Comparison of ENCODE assay signal across 8 mouse cellular contexts in the genomic region with DNA sequence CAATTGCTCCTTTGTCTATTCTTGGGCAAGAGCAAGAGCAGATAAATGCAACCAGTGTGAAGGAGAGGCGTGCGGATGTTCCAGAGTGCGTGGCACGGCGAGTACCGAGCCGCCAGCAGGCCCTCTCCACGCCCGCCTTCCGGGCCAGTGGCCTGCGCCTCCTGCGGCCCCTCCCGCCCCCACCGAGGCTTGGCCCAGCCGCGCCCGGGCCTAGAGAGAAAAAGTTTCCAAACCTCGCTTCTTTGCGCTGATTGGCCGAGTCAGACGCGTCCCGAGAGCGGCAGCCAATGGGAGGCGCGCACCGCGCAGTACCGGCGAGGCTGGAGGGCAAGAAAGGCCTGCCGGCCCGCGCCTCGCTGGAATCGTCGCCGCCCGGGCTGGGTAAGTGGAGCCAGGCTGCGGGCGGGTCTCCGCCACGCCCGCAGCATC. TPM values are rescaled to one million over a fixed set of nuclear protein-coding genes. Genes with fewer than 3 reads are reported as not detected.
DNase-seq lines count a peak whose midpoint lies in the region; ATAC-seq lines count a peak whose summit lies in the region.

TSS of gene Nde1 (plus strand) at position 288 of the 429 bp plus-strand sequence.
TSS of gene Marf1 (minus strand) at position 364 of the 429 bp plus-strand sequence.

- peak; percentile 92 for ATAC-seq in embryonic facial prominence, embryonic 13.5 days (ENCODE audit: insufficient number of reproducible peaks, insufficient read depth, low FRiP score, low TSS enrichment, low read depth)
- ATAC-seq in limb, embryonic 11.5 days (ENCODE audit: insufficient number of reproducible peaks, low FRiP score, low TSS enrichment, low read depth), result peak; percentile 92
- peak; percentile 82 for ATAC-seq in midbrain, embryonic 13.5 days

- no peaks in the 10 kb centered on the region for H3K27me3 ChIP-seq in embryonic facial prominence, embryonic 13.5 days
- H3K27me3 ChIP-seq in limb, embryonic 11.5 days (ENCODE audit: control insufficient read depth, insufficient read depth, low read length), result no peaks in the 10 kb centered on the region
- H3K27me3 ChIP-seq in midbrain, embryonic 13.5 days, result no peaks in the 10 kb centered on the region

- WGBS in embryonic facial prominence, embryonic 13.5 days, result under 1% methylated on average over 43 of the region's 43 CpGs
- WGBS in limb, embryonic 11.5 days, result under 1% methylated on average over 42 of the region's 43 CpGs
- under 1% methylated on average over 43 of the region's 43 CpGs for WGBS in midbrain, embryonic 13.5 days

- H3K4me2 ChIP-seq in embryonic facial prominence, embryonic 13.5 days, result peak within 1 kb of the TSS; percentile 72
- peak within 1 kb of the TSS; percentile 72 for H3K4me2 ChIP-seq in limb, embryonic 11.5 days (ENCODE audit: low read depth, severe bottlenecking)
- peak within 1 kb of the TSS; percentile 83 for H3K4me2 ChIP-seq in midbrain, embryonic 13.5 days (replicated peaks)

- peaks cover 28% of the 10 kb centered on the region for H3K4me1 ChIP-seq in embryonic facial prominence, embryonic 13.5 days
- peaks cover 12% of the 10 kb centered on the region for H3K4me1 ChIP-seq in limb, embryonic 11.5 days (ENCODE audit: control insufficient read depth, insufficient read depth, low read length)
- H3K4me1 ChIP-seq in midbrain, embryonic 13.5 days (replicated peaks), result peaks cover 33% of the 10 kb centered on the region

- H3K9ac ChIP-seq in embryonic facial prominence, embryonic 13.5 days, result peak within 1 kb of the TSS; percentile 89
- peak within 1 kb of the TSS; percentile 93 for H3K9ac ChIP-seq in limb, embryonic 11.5 days (ENCODE audit: low read length)
- peak within 1 kb of the TSS; percentile 85 for H3K9ac ChIP-seq in midbrain, embryonic 13.5 days (replicated peaks)

- peak within 1 kb of the TSS; percentile 75 for H3K4me3 ChIP-seq in embryonic facial prominence, embryonic 13.5 days
- peak within 1 kb of the TSS; percentile 79 for H3K4me3 ChIP-seq in limb, embryonic 11.5 days (ENCODE audit: low read depth, low read length)
- peak within 1 kb of the TSS; percentile 67 for H3K4me3 ChIP-seq in midbrain, embryonic 13.5 days (replicated peaks)

- peak; percentile 90 for DNase-seq in 416B (ENCODE audit: low read depth)
- DNase-seq in adrenal gland, postnatal 4 days (ENCODE audit: low spot score in 2 of 2), result peak; percentile 85 to 87
- peak; percentile 94 to 97 for DNase-seq in heart, adult 18-20 months
- peak; percentile 91 for DNase-seq in kidney, adult 18-20 months
- peak; percentile 94 for DNase-seq in limb, embryonic 11.5 days (ENCODE audit: low spot score)
- peak; percentile 88 for DNase-seq in spleen, adult 12 weeks (ENCODE audit: low spot score)

- H3K27ac ChIP-seq in embryonic facial prominence, embryonic 13.5 days, result peak within 1 kb of the TSS; percentile 94
- H3K27ac ChIP-seq in limb, embryonic 11.5 days (replicated peaks; ENCODE audit: low read depth, low read length), result peak within 1 kb of the TSS; percentile 93
- peak within 1 kb of the TSS; percentile 61 for H3K27ac ChIP-seq in midbrain, embryonic 13.5 days

- H3K9me3 ChIP-seq in embryonic facial prominence, embryonic 13.5 days, result no peaks in the 10 kb centered on the region
- H3K9me3 ChIP-seq in limb, embryonic 11.5 days (ENCODE audit: control insufficient read depth, low read length), result no peaks in the 10 kb centered on the region
- H3K9me3 ChIP-seq in midbrain, embryonic 13.5 days, result no peaks in the 10 kb centered on the region

- H3K36me3 ChIP-seq in embryonic facial prominence, embryonic 13.5 days, result peaks cover 2% of the 10 kb centered on the region; the same call in 1 of the 2 replicates
- no peaks in the 10 kb centered on the region for H3K36me3 ChIP-seq in limb, embryonic 11.5 days (ENCODE audit: control insufficient read depth, insufficient read depth, low read length)
- H3K36me3 ChIP-seq in midbrain, embryonic 13.5 days, result no peaks in the 10 kb centered on the region

RNA-seq across cellular contexts. Expression of gene Nde1, which starts in this region (rescaled TPM):
- total RNA-seq in adrenal gland, postnatal 4 days (2021), result 10 to 100 TPM; 46.9 to 47.8 TPM
- 122 and 130 TPM in 2 replicates for polyA plus RNA-seq in embryonic facial prominence, embryonic 13.5 days (2015; fragmentation: Nextera tagmentation; extraction: Ambion mirVana)
- total RNA-seq in heart, adult 18-20 months (2021), result 10 to 100 TPM; 26.0 to 28.7 TPM
- polyA plus RNA-seq in limb, embryonic 11.5 days (2014; fragmentation: Nextera tagmentation; extraction: Ambion mirVana), result 187 and 189 TPM in 2 replicates
- 62.8 and 63.2 TPM in 2 replicates for polyA plus RNA-seq in midbrain, embryonic 13.5 days (2015; fragmentation: Nextera tagmentation; extraction: Ambion mirVana)

RNA-seq across cellular contexts. Expression of gene Marf1, which starts in this region (rescaled TPM):
- total RNA-seq in adrenal gland, postnatal 4 days (2021), result 10 to 100 TPM; 87.0 to 90.7 TPM
- 19.0 and 22.4 TPM in 2 replicates for polyA plus RNA-seq in embryonic facial prominence, embryonic 13.5 days (2015; fragmentation: Nextera tagmentation; extraction: Ambion mirVana)
- total RNA-seq in heart, adult 18-20 months (2021), result 10 to 100 TPM; 31.3 to 35.9 TPM
- polyA plus RNA-seq in limb, embryonic 11.5 days (2014; fragmentation: Nextera tagmentation; extraction: Ambion mirVana), result 21.4 TPM in 2 replicates
- 18.3 and 18.9 TPM in 2 replicates for polyA plus RNA-seq in midbrain, embryonic 13.5 days (2015; fragmentation: Nextera tagmentation; extraction: Ambion mirVana)

Comparison
In these comparisons a context has a peak if more than half of its experiments do, and no peak if none do; other contexts are left out.
1. Peak in every context shown above with its lines: DNase-seq, ATAC-seq, H3K4me3 ChIP-seq and H3K27ac ChIP-seq.